Mouse (Mus musculus): Measurements from ENCODE around the gene P2ry14.
"Not testable (repeated sequence)": the region's sequence is repeated elsewhere in the genome, so short reads cannot be mapped to it uniquely, and the experiment has no call there.

Gene P2ry14

DNA sequence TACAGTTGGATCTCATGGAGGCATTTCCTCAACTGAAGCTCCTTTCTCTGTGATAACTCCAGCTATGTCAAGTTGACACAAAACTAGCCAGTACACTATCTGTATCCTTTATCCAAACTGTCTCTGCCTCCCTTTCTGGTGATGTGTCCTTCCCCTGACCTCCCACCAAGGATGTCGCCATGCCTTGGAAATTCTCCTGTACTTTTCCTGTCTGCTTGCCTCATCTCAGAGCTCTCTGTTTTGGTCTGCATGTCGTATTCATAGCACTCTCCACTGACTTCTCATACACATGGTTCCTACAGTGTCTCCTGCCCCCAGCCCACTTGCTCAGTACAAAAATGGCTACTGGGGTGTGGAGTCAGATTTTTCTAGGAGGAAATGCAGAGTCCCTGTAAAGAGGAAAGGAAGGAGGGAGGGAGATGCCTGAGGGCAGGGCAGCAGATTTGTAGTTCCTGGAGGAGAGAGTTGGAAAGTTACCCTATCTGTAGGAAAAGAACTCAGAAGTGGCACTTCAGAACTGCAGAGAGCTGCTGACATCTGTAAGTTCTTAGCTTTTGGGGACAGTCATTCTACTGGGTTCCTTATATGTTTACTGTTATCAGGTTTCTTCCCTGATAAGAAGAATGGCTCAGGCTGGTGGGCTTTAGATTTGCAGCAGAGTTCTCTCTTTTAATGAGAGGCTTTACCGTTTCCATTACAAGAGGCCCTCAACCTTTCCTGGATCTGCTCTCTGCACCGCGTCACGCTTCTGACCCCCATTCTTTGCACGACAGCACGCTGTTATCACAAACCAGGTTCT, 11.7 kb downstream of the P2ry14 start:
- no peak for DNase-seq (ENCODE audit: low spot score)

DNA sequence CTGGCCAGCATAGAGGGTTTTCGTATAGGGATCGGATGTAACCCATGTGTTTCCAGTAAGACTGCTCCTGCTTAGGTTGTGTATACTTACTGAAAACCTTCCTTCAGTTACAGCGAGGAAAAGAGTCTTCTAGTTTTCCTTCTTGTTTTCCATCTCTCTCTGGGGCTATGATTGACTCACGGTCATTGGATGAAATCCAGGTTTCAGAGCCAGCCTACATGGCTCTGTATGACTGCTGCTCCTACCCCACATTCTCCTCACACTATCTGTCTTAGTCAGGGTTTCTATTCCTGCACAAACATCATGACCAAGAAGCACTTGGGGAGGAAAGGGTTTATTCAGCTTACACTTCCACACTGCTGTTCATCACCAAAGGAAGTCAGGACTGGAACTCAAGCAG, 12.5 kb downstream of the P2ry14 start:
- DNase-seq (ENCODE audit: low spot score): not testable (repeated sequence)

DNA sequence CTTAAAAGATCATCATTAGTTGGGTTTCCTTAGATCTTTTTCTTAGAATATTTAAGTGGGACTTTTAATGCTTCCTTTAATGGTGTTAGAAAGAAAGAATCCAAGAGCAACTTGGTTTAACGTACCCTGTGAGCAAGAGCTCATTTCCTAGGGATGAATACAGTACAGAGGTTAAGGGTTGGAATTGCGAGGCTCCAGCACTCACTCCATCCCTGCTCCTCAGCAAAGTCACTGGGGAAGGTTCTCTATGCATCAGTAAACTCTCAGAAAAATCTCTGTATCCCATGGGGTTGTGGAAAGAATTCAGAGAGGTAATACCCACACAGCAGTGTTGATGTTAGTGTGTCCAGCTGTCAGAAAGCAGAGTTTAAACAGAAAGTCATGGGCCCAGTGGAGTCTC, 13.3 kb downstream of the P2ry14 start:
- DNase-seq (ENCODE audit: low spot score): no peak

DNA sequence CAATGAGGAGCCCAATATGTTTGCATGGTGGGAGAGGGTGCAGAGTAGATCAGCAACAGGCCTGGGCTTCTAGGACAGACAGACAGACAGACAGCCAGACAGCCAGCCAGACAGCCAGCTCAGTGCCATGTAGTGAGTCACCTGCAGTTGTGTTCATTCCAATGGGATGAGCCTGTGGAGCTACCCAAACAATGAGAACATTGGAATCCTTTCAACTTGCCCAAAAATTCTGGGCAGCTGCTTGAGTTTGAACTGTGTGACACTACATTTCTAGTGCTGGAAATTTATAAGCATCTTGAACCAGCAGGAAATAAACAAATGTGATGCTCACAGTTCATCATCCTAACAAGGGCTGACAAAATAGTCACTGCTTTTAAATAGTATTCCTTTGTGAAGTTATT, 13.8 kb downstream of the P2ry14 start:
- no peak for DNase-seq (ENCODE audit: low spot score)

DNA sequence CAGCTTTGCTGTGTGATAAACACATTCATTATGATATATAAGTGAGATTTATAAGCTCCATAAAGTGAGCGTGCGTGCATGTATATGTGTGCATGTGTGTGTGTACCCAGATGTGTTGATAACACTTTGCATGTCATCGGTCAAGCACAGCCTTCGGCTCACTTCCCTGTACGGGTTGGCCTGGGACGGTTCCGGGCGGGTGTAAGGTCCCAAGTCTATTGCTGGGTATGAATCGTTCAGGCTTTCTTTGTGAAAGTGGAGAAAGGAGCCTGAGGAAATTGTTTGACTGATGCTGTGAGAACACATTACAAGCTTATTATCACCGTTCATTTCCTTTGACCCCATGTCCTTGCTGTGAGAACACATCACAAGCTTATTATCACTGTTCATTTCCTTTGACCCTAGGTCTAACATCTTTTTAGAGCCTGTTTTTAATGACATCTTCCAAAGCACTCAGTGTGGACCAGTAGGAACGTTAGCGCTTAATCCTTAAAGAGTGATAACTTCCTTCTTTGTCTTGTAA, 14.4 kb downstream of the P2ry14 start:
- DNase-seq (ENCODE audit: low spot score): no peak

DNA sequence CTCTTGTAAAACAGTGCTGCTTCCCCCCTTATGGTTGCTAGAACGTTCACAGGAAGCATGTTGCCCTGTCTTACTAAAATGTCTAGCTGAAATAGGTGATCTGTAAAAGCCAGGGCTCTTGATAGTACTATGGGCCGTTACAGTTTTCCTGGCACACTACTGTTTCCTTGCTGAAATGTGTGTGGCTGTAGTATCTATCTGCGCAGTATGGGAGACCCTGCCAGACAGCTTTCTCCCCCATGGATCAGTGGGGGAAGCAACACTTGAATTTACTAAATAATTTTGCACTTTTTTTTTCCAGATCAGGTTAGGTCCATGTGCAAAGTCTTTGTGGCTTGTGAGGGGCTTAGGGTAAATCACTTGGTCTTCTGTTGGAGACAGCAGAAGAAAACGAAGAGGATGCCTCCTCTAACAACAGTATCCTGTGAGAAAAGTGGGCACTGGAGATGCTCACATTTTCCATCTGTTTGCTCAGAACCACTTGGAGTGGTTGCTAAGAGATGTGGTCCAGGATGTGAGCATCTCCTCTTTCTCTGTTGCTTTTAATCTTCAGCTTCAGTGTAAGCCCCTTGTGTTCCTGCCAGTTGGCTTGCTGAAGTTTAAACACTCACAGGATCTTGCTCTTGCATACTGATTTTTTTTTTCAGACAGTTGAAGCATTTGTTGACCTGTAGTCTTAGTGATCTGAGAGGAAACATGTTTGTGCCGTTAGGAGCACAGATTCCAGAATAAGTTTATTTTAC, 17.3 kb downstream of the P2ry14 start:
- no peak for DNase-seq (ENCODE audit: low spot score)

DNA sequence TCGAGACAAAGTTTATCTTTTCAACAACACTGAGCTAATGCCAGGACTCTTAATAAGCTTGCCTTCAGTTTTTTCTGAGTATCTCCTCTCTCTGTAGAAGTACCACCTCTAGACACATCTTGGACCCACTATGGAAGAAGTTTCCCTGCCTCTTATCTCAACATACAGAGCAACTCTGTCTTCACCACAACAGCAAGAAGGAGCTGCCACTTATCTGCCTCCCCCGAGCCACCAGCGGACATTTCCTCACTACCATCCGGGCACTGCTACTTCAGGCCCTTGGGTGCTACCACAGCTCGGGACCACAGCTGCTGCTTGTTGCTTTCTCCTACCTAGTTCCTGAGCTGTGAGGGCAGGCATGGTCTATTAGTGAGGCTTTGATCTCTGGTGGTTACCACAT, 20.2 kb downstream of the P2ry14 start:
- DNase-seq (ENCODE audit: low spot score): no peak

DNA sequence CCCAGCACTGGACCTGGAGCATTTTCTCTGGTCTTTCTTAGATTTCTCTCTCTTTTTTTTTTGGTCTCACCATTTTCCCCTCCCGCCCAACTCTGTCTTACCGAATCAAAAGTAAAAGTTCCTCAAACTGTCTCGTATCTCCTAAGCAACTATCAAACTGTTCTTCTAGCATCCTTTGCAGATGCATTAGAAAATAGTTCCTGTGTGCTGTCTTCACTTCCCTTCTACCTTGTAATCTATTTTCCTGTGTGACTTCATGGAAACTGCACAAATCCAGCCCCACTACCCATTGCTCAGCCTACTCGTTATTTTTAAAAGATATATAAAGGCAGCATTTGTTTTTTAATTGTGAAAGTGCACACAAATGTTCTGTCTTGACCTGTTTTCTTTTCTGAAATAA, 21.5 kb downstream of the P2ry14 start:
- no peak for DNase-seq (ENCODE audit: low spot score)

DNA sequence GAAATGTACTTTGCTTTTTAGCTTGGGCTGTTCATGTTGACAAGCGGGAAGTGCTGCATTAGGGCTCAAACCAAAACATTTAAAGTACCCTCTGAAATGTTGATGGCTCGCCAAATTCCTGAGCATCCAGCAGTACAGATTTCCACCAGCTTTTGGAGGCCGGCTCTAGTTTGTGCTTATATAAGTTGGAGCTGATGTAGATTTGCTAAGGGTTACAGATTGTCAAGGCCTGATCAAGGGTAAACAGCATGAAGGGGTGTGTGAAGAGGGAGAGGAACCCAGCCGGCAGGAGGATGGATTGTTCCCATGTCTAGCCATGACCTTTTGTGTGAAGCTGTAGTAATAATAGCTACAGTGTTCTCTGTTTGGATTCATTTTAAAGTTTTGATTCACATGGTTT, 22.3 kb downstream of the P2ry14 start:
- DNase-seq (ENCODE audit: low spot score): no peak

DNA sequence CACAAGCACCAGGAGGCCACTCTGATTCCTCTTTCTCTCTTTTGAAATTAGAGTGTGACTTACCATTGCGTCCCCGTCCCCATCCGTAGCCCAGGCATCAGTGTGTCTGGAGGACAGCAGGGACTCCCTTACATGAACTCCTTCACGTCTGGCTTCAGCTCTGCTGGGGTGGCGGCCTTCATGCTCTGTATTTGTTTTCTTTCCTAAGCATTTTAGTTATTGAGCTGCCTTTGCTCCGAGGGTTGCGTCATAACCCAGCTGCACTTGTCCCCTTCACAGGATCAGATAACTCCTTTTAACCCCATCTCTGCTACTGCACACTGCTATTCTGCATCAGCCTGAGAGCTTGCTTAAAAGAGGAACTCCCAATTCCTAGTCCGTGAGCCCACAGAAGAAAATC, 23.0 kb downstream of the P2ry14 start:
- DNase-seq (ENCODE audit: low spot score): no peak

DNA sequence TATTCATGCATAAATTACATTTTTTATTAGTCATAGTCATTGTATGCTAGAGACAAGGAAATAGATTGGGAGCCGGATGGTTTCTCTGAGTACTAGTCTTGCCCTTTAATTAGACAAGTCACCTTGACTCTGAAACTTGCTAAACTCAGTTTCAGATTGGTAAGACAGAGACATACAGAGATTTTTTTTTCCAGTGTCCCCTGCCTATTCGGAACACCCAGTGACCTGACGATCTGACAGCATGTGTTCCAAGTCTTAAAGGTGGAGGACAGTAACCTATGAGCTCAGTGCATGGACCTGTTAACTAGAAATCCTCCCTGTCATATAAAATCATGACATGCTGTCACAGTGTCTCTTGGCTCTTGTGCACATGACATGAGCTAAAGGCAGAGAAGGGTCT, 23.9 kb downstream of the P2ry14 start:
- no peak for DNase-seq (ENCODE audit: low spot score)

DNA sequence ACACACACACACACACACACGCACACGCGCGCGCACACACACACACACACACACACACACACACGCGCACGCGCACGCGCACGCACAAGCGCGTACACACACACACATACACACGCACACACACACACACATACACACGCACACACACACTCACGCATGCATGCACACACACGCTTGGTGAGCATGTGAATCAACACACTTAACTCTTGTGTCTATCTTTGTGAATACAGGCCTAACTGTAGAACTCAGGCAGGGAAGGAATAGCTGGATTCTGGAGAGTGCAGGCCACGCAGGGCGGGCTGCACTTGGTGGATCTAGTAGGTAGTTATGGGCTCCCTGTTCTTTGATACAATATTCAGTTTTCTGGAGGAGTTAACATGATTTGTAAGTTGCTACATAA, 24.7 kb downstream of the P2ry14 start:
- DNase-seq (ENCODE audit: low spot score): no peak

DNA sequence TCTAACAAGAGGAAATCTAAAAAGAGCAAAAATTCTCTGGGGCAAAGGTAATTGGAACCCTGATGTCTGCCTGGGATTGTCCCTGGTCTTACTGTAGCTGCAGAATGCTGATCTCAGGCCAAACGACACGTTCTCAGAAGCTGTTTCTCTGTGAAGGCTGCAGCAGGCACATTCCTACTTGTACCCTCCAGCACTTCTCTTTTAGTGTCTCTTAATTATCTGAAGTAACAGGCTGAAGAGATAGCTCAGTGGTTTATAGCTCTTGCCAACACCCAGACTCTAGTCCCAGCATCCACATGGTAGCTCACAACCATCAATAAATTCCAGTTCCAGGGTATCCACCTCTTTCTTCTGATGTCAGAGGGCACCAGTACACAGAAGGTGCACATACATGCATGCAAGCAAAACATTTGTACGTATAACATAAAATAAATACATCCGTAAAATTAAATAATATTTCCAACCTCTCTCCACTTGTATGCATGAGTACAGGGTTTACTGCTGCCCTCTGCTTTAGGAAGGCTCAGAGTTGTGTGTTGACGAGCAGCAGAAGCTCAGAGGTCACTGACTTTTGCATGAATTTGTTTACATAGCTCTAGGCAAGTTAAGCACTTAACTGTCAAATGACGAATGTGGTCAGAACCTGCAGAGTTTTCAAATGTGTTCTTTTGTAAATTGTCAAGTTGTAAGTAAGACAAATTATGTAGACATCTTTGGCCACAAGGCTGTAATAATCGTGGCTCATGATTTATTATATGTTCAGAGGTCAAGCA, 27.4 kb downstream of the P2ry14 start:
- DNase-seq (ENCODE audit: low spot score): no peak

DNA sequence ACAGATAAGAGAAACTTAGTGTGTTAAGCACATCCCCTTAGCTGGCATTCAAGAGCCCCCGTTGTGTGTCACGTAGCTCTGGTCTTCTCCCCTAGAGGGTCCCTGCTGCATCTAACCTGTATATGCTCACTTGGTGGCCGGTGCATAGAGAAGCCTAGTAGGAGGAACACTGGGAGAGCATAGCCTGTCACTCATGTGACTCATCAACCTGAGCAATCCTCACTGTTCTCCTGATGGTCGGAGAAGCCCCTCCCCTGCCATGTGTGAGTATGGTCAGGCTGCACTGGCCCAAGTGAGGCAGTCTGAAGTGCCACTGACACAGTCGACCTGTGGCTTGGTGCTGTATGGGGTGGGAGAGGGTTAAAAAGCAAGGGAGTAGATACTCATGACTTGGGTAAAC, 28.4 kb downstream of the P2ry14 start:
- no peak for DNase-seq (ENCODE audit: low spot score)

DNA sequence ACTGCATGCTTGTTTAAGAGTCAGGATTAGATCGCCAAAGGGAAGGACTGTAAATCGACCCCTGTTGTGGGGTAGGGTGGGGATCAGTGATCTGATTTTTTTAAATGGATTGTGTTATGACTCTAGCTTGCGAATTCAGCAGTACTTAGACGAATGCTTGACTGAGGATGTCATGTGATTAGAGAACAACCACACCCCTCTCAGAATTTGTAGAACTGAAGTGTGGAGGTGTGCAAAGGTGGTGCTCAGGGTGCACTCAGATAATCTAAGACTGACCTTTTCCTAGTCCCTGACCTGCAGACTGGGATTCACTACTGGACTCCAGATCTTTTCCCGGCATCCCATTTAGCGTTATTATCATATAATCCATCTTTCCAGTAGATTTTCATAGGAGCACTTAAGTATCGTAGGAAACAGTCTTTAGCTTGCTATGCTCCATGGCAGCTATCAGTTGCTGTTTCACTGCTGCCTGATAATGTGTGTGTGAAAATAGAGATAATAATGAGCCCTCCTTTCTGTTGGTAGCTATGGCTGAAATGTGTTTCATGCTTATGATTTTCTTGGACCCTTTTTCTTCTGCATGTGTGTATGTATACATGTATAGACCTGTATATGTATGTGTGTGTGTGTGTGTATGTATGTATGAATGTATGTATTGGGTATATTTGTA, 31.5 kb downstream of the P2ry14 start:
- no peak for DNase-seq (ENCODE audit: low spot score)

DNA sequence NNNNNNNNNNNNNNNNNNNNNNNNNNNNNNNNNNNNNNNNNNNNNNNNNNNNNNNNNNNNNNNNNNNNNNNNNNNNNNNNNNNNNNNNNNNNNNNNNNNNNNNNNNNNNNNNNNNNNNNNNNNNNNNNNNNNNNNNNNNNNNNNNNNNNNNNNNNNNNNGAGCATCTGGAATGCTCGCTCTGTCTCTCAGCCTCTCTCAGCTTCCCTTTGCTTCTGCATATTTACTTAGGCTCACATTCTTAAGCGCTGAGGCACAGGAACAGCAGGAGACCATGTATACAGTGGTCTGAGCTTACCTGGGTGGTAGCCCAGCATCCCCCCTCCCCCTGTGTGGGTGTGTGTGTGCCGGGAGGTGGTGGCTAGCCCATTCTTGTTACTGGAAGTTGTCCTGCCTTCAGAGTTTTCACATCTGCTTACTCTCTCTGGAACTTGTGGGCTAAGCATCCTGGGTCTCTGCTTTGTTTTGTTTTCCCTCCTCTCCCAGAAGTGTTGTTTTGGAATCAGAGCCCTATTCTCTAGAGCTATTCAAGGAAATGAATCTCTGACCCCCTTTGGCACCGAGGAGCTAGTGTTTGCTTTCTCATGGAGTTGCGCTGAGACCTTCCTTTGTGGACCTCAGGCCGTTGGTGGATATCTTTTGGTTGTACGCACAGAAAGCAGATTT, 32.2 kb downstream of the P2ry14 start:
- no peak for DNase-seq (ENCODE audit: low spot score)

DNA sequence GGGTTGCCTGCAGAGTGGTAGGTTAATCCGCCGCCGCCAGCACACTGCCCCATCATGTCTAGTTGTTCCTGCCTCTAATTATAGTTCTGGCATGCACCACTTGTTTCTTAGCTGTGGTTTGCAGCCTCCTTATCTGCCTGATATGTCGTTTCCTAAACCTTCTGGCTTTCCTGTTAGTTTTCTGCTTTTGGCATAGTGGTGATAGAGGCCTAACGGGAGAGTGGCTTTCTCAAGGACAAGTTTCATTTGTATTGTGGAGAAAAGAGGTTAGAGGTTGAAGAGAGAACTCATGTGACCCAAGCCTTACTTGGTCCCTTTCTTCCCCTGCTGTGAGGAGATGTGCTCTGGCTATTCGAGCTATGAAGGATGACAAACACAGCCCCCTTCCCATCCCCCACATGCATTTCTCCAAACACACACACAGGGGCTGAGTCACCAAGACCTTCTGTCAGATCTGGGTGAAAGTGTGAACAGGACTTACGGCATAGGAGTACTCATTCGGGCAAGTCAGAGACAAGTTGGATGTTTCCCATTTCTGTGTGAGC, 39.4 kb downstream of the P2ry14 start:
- DNase-seq (ENCODE audit: low spot score): no peak

DNA sequence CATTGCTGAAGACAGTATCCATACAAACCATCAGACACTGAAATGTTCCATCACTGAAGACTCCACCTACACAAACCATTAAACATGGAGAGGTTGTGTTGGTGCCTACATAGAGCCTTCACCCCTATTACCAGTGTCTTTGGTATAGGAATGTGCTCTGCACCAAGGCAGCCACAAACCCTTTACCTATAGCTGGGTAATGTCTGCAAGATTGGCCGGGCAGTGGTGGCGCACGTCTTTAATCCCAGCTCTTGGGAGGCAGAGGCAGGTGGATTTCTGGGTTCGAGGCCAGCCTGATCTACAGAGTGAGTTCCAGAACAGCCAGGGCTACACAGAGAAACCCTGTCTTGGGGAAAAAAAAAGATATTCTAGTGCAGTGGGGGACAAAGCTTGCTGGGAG, 40.1 kb downstream of the P2ry14 start:
- not testable (repeated sequence) for DNase-seq (ENCODE audit: low spot score)

DNA sequence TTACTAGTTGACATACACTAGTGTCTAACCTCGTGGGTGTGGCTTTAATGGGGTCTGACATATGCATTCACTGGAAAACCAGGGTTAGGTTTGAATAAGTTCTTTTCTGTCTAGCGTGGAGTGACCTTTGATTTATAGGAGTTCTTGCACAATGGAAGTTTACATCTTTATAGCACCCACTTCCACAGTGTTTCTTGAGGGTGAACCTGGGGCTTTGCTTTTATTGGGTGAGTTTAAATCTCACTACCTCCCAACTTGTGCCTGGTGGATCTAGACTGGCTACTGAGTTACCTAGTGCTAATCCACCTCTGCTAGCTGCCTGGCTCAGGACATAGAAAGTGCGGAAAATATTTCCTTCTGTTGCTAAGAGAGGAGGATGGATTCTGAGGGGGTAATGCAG, 41.5 kb downstream of the P2ry14 start:
- DNase-seq (ENCODE audit: low spot score): no peak

DNA sequence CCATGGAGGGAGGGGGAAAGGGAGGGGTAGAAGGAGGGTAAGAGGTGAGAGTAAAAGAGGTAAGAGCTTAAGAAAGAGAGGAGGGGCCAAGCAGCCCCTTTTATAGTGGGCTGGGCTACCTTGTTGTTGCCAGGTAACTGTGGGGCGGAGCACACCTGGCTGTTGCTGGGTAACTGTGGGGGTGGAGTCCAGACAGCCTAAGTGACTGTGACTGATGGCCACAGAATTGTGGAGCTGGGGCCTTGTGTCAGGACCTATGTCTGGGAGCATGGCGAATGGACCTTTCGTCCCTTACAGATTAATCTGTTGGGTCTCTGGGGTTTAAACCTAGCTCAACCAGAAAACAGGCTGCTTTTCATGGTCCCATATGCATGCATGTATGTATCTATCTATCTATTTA, 43.6 kb downstream of the P2ry14 start:
- DNase-seq (ENCODE audit: low spot score): not testable (repeated sequence)

DNA sequence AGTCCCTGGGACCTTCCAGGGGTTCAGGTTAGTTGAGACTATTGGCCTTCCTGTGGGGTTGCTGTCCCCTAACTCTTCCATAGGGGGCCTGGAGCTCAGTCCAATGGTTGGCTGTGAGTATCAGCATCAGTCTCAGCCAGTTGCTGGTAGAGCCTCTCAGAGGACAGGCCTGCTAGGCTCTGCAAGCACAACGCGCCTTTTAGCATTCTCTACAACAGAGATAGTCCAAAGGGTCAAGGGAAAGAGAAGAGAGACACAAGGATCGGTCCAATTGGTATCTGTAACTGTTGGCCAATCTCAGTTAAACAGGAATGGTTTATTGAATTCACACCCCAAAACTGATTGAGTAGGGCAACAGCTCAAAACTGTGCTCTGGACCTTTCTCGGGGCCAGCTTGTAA, 46.0 kb downstream of the P2ry14 start:
- no peak for DNase-seq (ENCODE audit: low spot score)

All from ovary, postnatal 10 days (tissue).